Mouse (Mus musculus): ENCODE data around the gene Mrfap1. TPM values are rescaled to one million over a fixed set of nuclear protein-coding genes. Genes with fewer than 3 reads are reported as not detected.

Mrfap1 gene
- total RNA-seq, 2 experiments from 2014 or later: 537 to 543 TPM

GRCm38 (mm10) chr5:36791861-36792260 lies 4.7 kb downstream of the Mrfap1 start:
- DNase-seq (ENCODE audit: low spot score in 2 of 2): no peak

- no peak for DNase-seq (ENCODE audit: low spot score in 2 of 2)
Measured at GRCm38 (mm10) chr5:36786052-36786451, 10.5 kb downstream of the Mrfap1 start.

- no peak for DNase-seq (ENCODE audit: low spot score in 2 of 2)
Measured at GRCm38 (mm10) chr5:36779512-36779911, 17.1 kb downstream of the Mrfap1 start.

- no peak for DNase-seq (ENCODE audit: low spot score in 2 of 2)
Measured at GRCm38 (mm10) chr5:36778901-36779300, 17.7 kb downstream of the Mrfap1 start.

GRCm38 (mm10) chr5:36777186-36777585 lies 19.4 kb downstream of the Mrfap1 start:
- DNase-seq (ENCODE audit: low spot score in 2 of 2): no peak

- no peak for DNase-seq (ENCODE audit: low spot score in 2 of 2)
Measured at GRCm38 (mm10) chr5:36776021-36776575, 20.5 kb downstream of the Mrfap1 start.

GRCm38 (mm10) chr5:36775317-36775716 lies 21.3 kb downstream of the Mrfap1 start:
- DNase-seq (ENCODE audit: low spot score in 2 of 2): no peak

- DNase-seq (ENCODE audit: low spot score in 2 of 2): no peak
Measured at GRCm38 (mm10) chr5:36772586-36772985, 24.0 kb downstream of the Mrfap1 start.

GRCm38 (mm10) chr5:36769603-36770002 lies 27.0 kb downstream of the Mrfap1 start:
- no peak for DNase-seq (ENCODE audit: low spot score in 2 of 2)

GRCm38 (mm10) chr5:36766958-36767703 lies 29.4 kb downstream of the Mrfap1 start:
- DNase-seq (ENCODE audit: low spot score in 2 of 2): no peak

GRCm38 (mm10) chr5:36759848-36760247 lies 36.7 kb downstream of the Mrfap1 start:
- DNase-seq (ENCODE audit: low spot score in 2 of 2): no peak

- no peak for DNase-seq (ENCODE audit: low spot score in 2 of 2)
Measured at GRCm38 (mm10) chr5:36757033-36757432, 39.5 kb downstream of the Mrfap1 start.

- no peak for DNase-seq (ENCODE audit: low spot score in 2 of 2)
Measured at GRCm38 (mm10) chr5:36750119-36751078, 46.2 kb downstream of the Mrfap1 start.

- DNase-seq (ENCODE audit: low spot score in 2 of 2): peak; percentile 94 to 95
Measured at GRCm38 (mm10) chr5:36748536-36749061, 48.0 kb downstream of the Mrfap1 start, which contains the start of gene Bloc1s4. Gene Bloc1s4, minus strand, starts transcription at chr5:36748650.

GRCm38 (mm10) chr5:36747794-36748535 lies 48.6 kb downstream of the Mrfap1 start:
- DNase-seq (ENCODE audit: low spot score in 2 of 2): peak in 1 of 2 experiments; percentile 40

- no peak for DNase-seq (ENCODE audit: low spot score in 2 of 2)
Measured at GRCm38 (mm10) chr5:36747071-36747470, 49.5 kb downstream of the Mrfap1 start.

All from layer of hippocampus, postnatal 14 days (tissue).